Mouse (Mus musculus): ENCODE data around the gene Xpnpep1. TPM values are rescaled to one million over a fixed set of nuclear protein-coding genes. Genes with fewer than 3 reads are reported as not detected.

Gene Xpnpep1
- total and polyA plus RNA-seq, 3 experiments, result 82.8 to 99.6 (median 96.0) TPM

DNA sequence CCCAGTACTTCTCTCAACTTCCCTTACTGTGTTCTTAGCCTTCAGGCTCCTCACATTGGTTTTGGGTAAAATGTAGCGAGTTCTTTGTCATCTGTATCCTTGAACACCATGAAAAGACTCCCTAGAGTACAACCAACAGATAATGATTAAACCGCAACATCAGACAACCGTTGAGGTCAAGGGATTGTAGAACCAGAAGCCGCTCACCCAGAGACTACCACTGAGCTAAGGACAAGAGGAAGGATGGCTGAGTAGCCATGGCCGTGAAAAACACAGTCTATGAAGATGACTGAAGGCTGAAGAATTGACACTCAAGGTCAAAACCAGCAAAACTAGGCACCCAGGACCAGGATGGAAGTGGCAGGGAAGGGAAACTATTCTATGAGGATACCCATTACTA, 10.3 kb downstream of the Xpnpep1 start:
- in situ Hi-C loops (cut with MboI; ENCODE audit: low pct_ligation_motif_present, low pct_unique_long_range_greater_than_20kb, low sequenced_read_pairs), result no loop called here
- Histone ChIP-seq H3K9me3 (replicated peaks; ENCODE audit: low read length) (no peaks in the 10 kb centered on the region), H3K27me3 (replicated peaks) (no peaks in the 10 kb centered on the region), H3K79me2 (replicated peaks; ENCODE audit: control insufficient read depth, extremely low read depth, insufficient read depth, poor library complexity, severe bottlenecking) (peaks cover 4% of the 10 kb centered on the region), H3K4me3 (replicated peaks in 1 of 3; ENCODE audit: low read depth in 2 of 3, low read length in 2 of 3, poor library complexity in 1 of 3) (no peak overlapping the region), H3K4me2 (ENCODE audit: insufficient read depth, low read depth, poor library complexity, severe bottlenecking) (no peak overlapping the region), H3K4me1 (ENCODE audit: control insufficient read depth in 1 of 2, insufficient read depth in 2 of 2) (peaks cover 0 to 23% of the 10 kb centered on the region in 2 experiments; a peak in 2 of 4 replicates), H3K36me3 (replicated peaks in 1 of 2; ENCODE audit: control insufficient read depth in 1 of 2, insufficient read depth in 1 of 2, low read length in 1 of 2) (peaks cover 30 to 86% of the 10 kb centered on the region in 2 experiments), H3K9ac (ENCODE audit: insufficient read depth, low read depth) (no peak overlapping the region), H3K27ac (ENCODE audit: insufficient read depth, low read depth) (no peak overlapping the region)
- TF ChIP-seq ETS1 (conservative IDR thresholded peaks at IDR 0.05; ENCODE audit: low read depth, low read length) (no peak), CTCF (conservative IDR thresholded peaks at IDR 0.05 in 1 of 2, IDR thresholded peaks at IDR 0.05 in 1 of 2; ENCODE audit: low read depth in 2 of 2, low read length in 2 of 2) (no peak), RAD21 (IDR thresholded peaks at IDR 0.05; ENCODE audit: low read depth, low read length) (no peak), IRF4 (IDR thresholded peaks at IDR 0.05; ENCODE audit: low read depth, low read length) (no peak), CHD1 (IDR thresholded peaks at IDR 0.05; ENCODE audit: low read depth, low read length) (no peak), NRF1 (IDR thresholded peaks at IDR 0.05; ENCODE audit: low read depth, low read length) (no peak), POLR2AphosphoS2 (IDR thresholded peaks at IDR 0.05; ENCODE audit: low read depth, low read length) (no peak), ZMIZ1 (IDR thresholded peaks at IDR 0.05; ENCODE audit: low read depth, low read length) (no peak), MXI1 (IDR thresholded peaks at IDR 0.05; ENCODE audit: low read depth, low read length) (no peak)
- dilution Hi-C loops (cut with MboI; ENCODE audit: extremely low pct_ligation_motif_present, extremely low pct_unique_long_range_greater_than_20kb, low sequenced_read_pairs), result no loop called here
- DNase-seq (ENCODE audit: extremely low read depth), result no peak

- peaks cover 0 to 23% of the 10 kb centered on the region in 2 experiments; a peak in 2 of 4 replicates for H3K4me1 ChIP-seq (ENCODE audit: control insufficient read depth in 1 of 2, insufficient read depth in 2 of 2)
Measured at GRCm38 (mm10) chr19:53029045-53029444, 11.0 kb downstream of the Xpnpep1 start.

DNA sequence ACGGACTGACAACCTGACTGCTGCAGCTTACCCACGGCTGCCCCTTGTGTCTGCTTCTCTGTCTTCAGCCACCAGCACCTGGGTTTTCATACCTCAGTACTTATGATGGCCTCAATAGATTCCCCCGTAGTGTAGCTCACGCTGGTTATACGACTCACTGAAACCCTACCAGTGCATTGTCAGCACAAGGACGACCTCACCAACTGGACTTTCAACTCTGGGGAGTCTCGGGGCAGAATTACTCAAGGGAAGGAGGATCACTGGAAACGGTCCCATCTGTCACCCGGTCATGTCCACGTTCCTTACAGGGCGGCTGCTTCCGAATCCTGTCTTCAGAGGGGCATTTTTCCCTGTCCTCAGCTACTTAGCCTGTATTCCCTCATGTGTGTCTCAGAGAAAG, 11.8 kb downstream of the Xpnpep1 start:
- DNase-seq (ENCODE audit: extremely low read depth), result no peak
- H3K4me1 ChIP-seq (ENCODE audit: control insufficient read depth in 1 of 2, insufficient read depth in 2 of 2), result peaks cover 0 to 16% of the 10 kb centered on the region in 2 experiments; a peak in 2 of 4 replicates
- no peak for TF ChIP-seq NRF1 (IDR thresholded peaks at IDR 0.05; ENCODE audit: low read depth, low read length)
- TF ChIP-seq MAX (IDR thresholded peaks at IDR 0.05; ENCODE audit: low read length), result no peak
- TF ChIP-seq EP300 (IDR thresholded peaks at IDR 0.05; ENCODE audit: low read length), result no peak
- no peak for TF ChIP-seq SMC3 (IDR thresholded peaks at IDR 0.05; ENCODE audit: low read depth, low read length)
- no peak for TF ChIP-seq BHLHE40 (IDR thresholded peaks at IDR 0.05; ENCODE audit: low read depth, low read length)
- TF ChIP-seq E2F4 (IDR thresholded peaks at IDR 0.05; ENCODE audit: insufficient replicate concordance, low read depth, low read length), result no peak
- TF ChIP-seq POLR2A (IDR thresholded peaks at IDR 0.05; ENCODE audit: low read depth, low read length), result no peak
- TF ChIP-seq MAFK (IDR thresholded peaks at IDR 0.05; ENCODE audit: insufficient replicate concordance, low read length), result no peak
- TF ChIP-seq HCFC1 (IDR thresholded peaks at IDR 0.05; ENCODE audit: low read depth, low read length), result no peak
- no peak for TF ChIP-seq JUN (IDR thresholded peaks at IDR 0.05; ENCODE audit: insufficient read depth, low read depth, low read length)
- TF ChIP-seq SIN3A (IDR thresholded peaks at IDR 0.05; ENCODE audit: low read length), result no peak
- TF ChIP-seq USF2 (conservative IDR thresholded peaks at IDR 0.05; ENCODE audit: low read depth, low read length), result no peak
- no peak for TF ChIP-seq GABPA (IDR thresholded peaks at IDR 0.05; ENCODE audit: insufficient replicate concordance, low read depth, low read length)
- TF ChIP-seq UBTF (IDR thresholded peaks at IDR 0.05; ENCODE audit: low read depth, low read length), result no peak
- TF ChIP-seq CTCF (conservative IDR thresholded peaks at IDR 0.05 in 1 of 2, IDR thresholded peaks at IDR 0.05 in 1 of 2; ENCODE audit: low read depth in 2 of 2, low read length in 2 of 2), result no peak
- TF ChIP-seq ETS1 (conservative IDR thresholded peaks at IDR 0.05; ENCODE audit: low read depth, low read length), result no peak
- H3K9me3 ChIP-seq (replicated peaks; ENCODE audit: low read length), result no peaks in the 10 kb centered on the region
- no peak overlapping the region for H3K4me2 ChIP-seq (ENCODE audit: insufficient read depth, low read depth, poor library complexity, severe bottlenecking)
- H3K36me3 ChIP-seq (replicated peaks in 1 of 2; ENCODE audit: control insufficient read depth in 1 of 2, insufficient read depth in 1 of 2, low read length in 1 of 2), result peaks cover 43 to 98% of the 10 kb centered on the region in 2 experiments
- no peaks in the 10 kb centered on the region for H3K27me3 ChIP-seq (replicated peaks)
- dilution Hi-C loops (cut with MboI; ENCODE audit: extremely low pct_ligation_motif_present, extremely low pct_unique_long_range_greater_than_20kb, low sequenced_read_pairs), result no loop called here
- H3K27ac ChIP-seq (ENCODE audit: insufficient read depth, low read depth), result no peak overlapping the region
- in situ Hi-C loops (cut with MboI; ENCODE audit: low pct_ligation_motif_present, low pct_unique_long_range_greater_than_20kb, low sequenced_read_pairs), result no loop called here
- H3K79me2 ChIP-seq (replicated peaks; ENCODE audit: control insufficient read depth, extremely low read depth, insufficient read depth, poor library complexity, severe bottlenecking), result no peaks in the 10 kb centered on the region; the same call in 1 of the 2 replicates
- no peak overlapping the region for H3K9ac ChIP-seq (ENCODE audit: insufficient read depth, low read depth)
- no peak overlapping the region for H3K4me3 ChIP-seq (replicated peaks in 1 of 3; ENCODE audit: low read depth in 2 of 3, low read length in 2 of 3, poor library complexity in 1 of 3)

More at GRCm38 (mm10) chr19:53029045-53029444, 11.0 kb downstream of the Xpnpep1 start:
- no peak overlapping the region for H3K27ac ChIP-seq (ENCODE audit: insufficient read depth, low read depth)
- in situ Hi-C loops (cut with MboI; ENCODE audit: low pct_ligation_motif_present, low pct_unique_long_range_greater_than_20kb, low sequenced_read_pairs) (no loop called here), dilution Hi-C loops (cut with MboI; ENCODE audit: extremely low pct_ligation_motif_present, extremely low pct_unique_long_range_greater_than_20kb, low sequenced_read_pairs) (no loop called here)
- no peak overlapping the region for H3K4me3 ChIP-seq (replicated peaks in 1 of 3; ENCODE audit: low read depth in 2 of 3, low read length in 2 of 3, poor library complexity in 1 of 3)
- no peak overlapping the region for H3K4me2 ChIP-seq (ENCODE audit: insufficient read depth, low read depth, poor library complexity, severe bottlenecking)
- peaks cover 36 to 92% of the 10 kb centered on the region in 2 experiments for H3K36me3 ChIP-seq (replicated peaks in 1 of 2; ENCODE audit: control insufficient read depth in 1 of 2, insufficient read depth in 1 of 2, low read length in 1 of 2)
- TF ChIP-seq CTCF (conservative IDR thresholded peaks at IDR 0.05 in 1 of 2, IDR thresholded peaks at IDR 0.05 in 1 of 2; ENCODE audit: low read depth in 2 of 2, low read length in 2 of 2) (peak; percentile 32 to 36), CHD1 (IDR thresholded peaks at IDR 0.05; ENCODE audit: low read depth, low read length) (no peak)
- no peak overlapping the region for H3K9ac ChIP-seq (ENCODE audit: insufficient read depth, low read depth)
- H3K79me2 ChIP-seq (replicated peaks; ENCODE audit: control insufficient read depth, extremely low read depth, insufficient read depth, poor library complexity, severe bottlenecking), result peaks cover 4% of the 10 kb centered on the region
- H3K9me3 ChIP-seq (replicated peaks; ENCODE audit: low read length), result no peaks in the 10 kb centered on the region
- no peak for DNase-seq (ENCODE audit: extremely low read depth)
- no peaks in the 10 kb centered on the region for H3K27me3 ChIP-seq (replicated peaks)
